Mouse (Mus musculus) midbrain, embryonic 14.5 days (tissue): ENCODE measurements at regions not wholly inside any gene's neighbourhood (a gene's known extent, or its start where the extent isn't known, plus 50 kb on each side); places are given as distances from the start of the nearest gene placed in this dataset.

ENCODE experiments used
- ATAC-seq: fragments of 200-750 bp; cut with Nextera tagmentation; 2 replicates; pipeline ENCODE4 v1.8.0; 2017; ENCODE audit warnings: moderate number of reproducible peaks, moderate library complexity; ENCODE audit not compliant: low FRiP score, low TSS enrichment
- DNase-seq: peaks from one replicate; pipeline ENCODE4 v3.0.0-alpha.2; 2015
- H3K27ac ChIP-seq: fragments of 300-500 bp; sonication (generic); replicated peaks from 2 replicates; pipeline ENCODE4 v1.5.1; 2014; ENCODE audit warnings: mild to moderate bottlenecking, low read depth, low read length, moderate library complexity
- H3K27me3 ChIP-seq: fragments of 300-500 bp; sonication (generic); 2 replicates; pipeline ENCODE4 v1.6.1; 2014; ENCODE audit warnings: low read length, control low read depth, mixed read lengths; ENCODE audit not compliant: control insufficient read depth, insufficient read depth
- H3K36me3 ChIP-seq: fragments of 300-500 bp; sonication (generic); 2 replicates; pipeline ENCODE4 v1.6.1; 2014; ENCODE audit warnings: low read length, control low read depth; ENCODE audit not compliant: control insufficient read depth, insufficient read depth
- H3K4me1 ChIP-seq: fragments of 300-500 bp; sonication (generic); 2 replicates; pipeline ENCODE4 v1.6.1; 2014; ENCODE audit warnings: mild to moderate bottlenecking, antibody characterized with exemption, low read length, control low read depth; ENCODE audit not compliant: control insufficient read depth, insufficient read depth
- H3K4me2 ChIP-seq: fragments of 300-500 bp; sonication (generic); 2 replicates; pipeline ENCODE4 v1.6.1; 2014; ENCODE audit warnings: mild to moderate bottlenecking, low read length, moderate library complexity
- H3K4me3 ChIP-seq: fragments of 300-500 bp; sonication (generic); replicated peaks from 2 replicates; pipeline ENCODE4 v1.5.1; 2014; ENCODE audit warnings: low read depth, low read length
- H3K9ac ChIP-seq: fragments of 300-500 bp; sonication (generic); replicated peaks from 2 replicates; pipeline ENCODE4 v1.6.1; 2014; ENCODE audit warnings: mild to moderate bottlenecking, low read length, moderate library complexity
- H3K9me3 ChIP-seq: fragments of 300-500 bp; sonication (generic); 2 replicates; pipeline ENCODE4 v1.6.1; 2016; ENCODE audit warnings: low read length, control low read depth, mixed read lengths; ENCODE audit not compliant: control insufficient read depth
- WGBS: fragments of 180-500 bp; shearing (Covaris S2); extraction: QIAGEN DNeasy Blood & Tissue Kit; methylation state at CpG from one replicate; pipeline ENCODE4 v1.1.7; 2014; 5-methylcytosine and 5-hydroxymethylcytosine counted together

DNA sequence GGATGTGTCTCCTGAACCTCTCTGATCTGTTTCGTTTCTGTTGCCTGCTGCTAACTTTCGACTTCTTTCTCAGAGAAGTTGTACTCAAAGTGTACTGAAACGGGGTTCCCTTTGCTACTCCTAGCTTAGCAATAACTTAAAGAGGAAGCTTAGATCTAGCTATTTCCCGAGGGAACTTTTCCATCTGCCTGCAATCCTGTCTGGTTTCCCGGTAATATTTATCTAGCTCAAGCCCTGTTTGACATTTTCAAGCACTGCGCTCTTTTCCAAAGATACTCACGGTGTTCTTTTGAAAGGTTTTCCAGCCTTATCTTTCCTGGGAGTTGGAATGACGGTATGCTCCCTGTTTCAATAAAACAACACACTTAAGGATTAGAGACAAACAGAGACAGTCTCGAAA lies 122.1 kb downstream of the Alg10b start:
- WGBS: 39% methylated on average over 9 of the region's 9 CpGs
- H3K27ac ChIP-seq: peak overlapping the region; percentile 55

DNA sequence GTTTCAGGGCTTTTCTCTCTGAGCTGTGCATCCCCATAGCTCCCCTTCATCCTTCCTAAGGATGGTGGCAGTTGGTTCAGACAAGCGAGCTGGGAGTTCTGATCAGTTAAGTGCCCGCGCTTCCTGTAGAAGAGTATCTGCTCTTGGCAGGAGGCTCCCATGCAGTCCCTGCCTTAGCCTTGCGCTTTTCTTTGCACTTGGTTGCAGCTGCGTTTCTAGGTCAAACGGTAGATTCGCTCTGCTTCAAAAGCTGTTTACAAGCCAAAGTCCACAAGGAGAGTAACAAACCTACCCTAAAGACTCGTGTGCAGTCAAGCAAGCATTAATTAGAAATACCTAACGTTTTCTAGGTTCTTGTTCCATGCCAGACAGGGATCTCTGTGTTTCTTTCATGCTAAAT lies 122.6 kb downstream of the Alg10b start:
- ATAC-seq: no peak
- peak; percentile 43 for DNase-seq
- Histone ChIP-seq H3K9ac (no peak overlapping the region), H3K27ac (peak overlapping the region; percentile 55), H3K4me2 (no peak overlapping the region), H3K27me3 (no peaks in the 10 kb centered on the region), H3K36me3 (no peaks in the 10 kb centered on the region), H3K4me3 (no peak overlapping the region), H3K9me3 (peaks cover 3% of the 10 kb centered on the region; the same call in 1 of the 2 replicates), H3K4me1 (peaks cover 14% of the 10 kb centered on the region)
- WGBS: 65% methylated on average over 9 of the region's 9 CpGs

More for the DNA sequence above, 122.1 kb downstream of the Alg10b start:
- DNase-seq (peak; percentile 55), ATAC-seq (no peak)
- Histone ChIP-seq H3K27me3 (no peaks in the 10 kb centered on the region), H3K4me1 (peaks cover 14% of the 10 kb centered on the region), H3K9me3 (peaks cover 3% of the 10 kb centered on the region; the same call in 1 of the 2 replicates), H3K9ac (no peak overlapping the region), H3K36me3 (no peaks in the 10 kb centered on the region), H3K4me3 (no peak overlapping the region), H3K4me2 (no peak overlapping the region)

DNA sequence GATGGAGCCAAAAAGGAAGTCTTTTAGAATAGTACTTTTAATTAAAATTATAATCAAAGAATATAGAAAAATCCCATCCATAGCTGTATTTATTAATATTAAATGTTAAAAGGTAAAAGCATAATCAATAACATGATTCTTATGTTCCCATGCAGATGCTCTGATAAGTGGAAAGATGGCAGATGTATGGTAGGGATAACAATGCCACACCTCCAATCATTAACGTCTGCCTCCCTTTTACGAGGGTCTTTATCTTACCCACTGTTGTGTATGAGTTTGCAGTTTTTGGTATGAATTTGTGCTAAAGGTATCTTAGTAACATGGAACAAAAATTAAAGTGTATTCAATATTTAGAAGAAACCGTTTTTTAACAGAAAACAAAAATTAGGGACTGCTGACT lies 127.8 kb downstream of the Alg10b start:
- H3K4me2 ChIP-seq: no peak overlapping the region
- H3K4me3 ChIP-seq: no peak overlapping the region
- peaks cover under 1% of the 10 kb centered on the region; the same call in 1 of the 2 replicates for H3K4me1 ChIP-seq
- H3K27ac ChIP-seq: no peak overlapping the region
- no peaks in the 10 kb centered on the region for H3K36me3 ChIP-seq
- peaks cover 3% of the 10 kb centered on the region; the same call in 1 of the 2 replicates for H3K9me3 ChIP-seq
- ATAC-seq (no peak), DNase-seq (no peak)
- no peak overlapping the region for H3K9ac ChIP-seq
- H3K27me3 ChIP-seq: no peaks in the 10 kb centered on the region
- WGBS: 89% methylated on average over 3 of the region's 3 CpGs

DNA sequence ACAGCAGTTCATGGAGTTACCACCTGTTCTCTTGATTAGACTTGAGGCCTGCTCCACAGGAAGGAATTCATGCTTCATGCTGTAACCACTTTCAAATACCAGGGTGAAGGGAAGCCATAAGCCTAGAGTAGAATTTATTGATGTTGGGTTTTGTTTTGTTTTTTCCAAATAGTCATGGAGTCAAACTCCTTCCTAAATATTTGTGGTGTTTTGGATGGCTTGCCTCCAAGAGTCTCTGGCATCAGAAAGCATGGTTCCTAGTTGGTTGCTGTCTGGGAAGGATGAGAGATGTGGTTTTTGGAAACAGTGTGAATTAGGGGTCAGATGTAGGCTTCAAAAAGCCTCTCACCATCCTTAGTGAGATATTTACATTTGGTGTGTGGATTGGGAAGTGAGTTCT lies 141.5 kb downstream of the Alg10b start:
- Histone ChIP-seq H3K4me2 (no peak overlapping the region), H3K27me3 (no peaks in the 10 kb centered on the region), H3K4me1 (no peaks in the 10 kb centered on the region), H3K4me3 (no peak overlapping the region), H3K9ac (no peak overlapping the region), H3K27ac (no peak overlapping the region), H3K9me3 (peaks cover 5% of the 10 kb centered on the region; the same call in 1 of the 2 replicates), H3K36me3 (no peaks in the 10 kb centered on the region)
- DNase-seq (no peak), ATAC-seq (no peak)

DNA sequence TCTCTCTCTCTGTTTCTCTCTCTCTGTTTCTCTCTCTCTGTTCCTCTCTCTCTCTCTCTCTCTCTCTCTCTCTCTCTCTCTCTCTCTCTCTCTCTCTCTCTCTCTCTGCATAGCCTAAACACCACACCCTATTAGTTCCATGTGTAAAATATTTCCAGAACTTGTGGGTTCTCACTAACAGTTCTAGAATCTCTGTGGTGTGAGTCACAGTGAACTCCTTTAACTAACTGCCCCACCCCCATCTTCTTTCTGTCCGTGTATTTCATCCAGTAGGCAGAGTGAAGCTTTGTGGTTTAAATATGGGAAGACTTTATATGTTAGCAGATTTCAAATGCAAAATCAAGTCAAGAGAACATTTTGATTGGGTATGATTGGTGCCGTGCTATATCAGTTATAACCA lies 153.8 kb downstream of the Alg10b start:
- Histone ChIP-seq H3K9ac (no peak overlapping the region), H3K4me3 (no peak overlapping the region), H3K4me1 (no peaks in the 10 kb centered on the region), H3K27ac (no peak overlapping the region), H3K27me3 (no peaks in the 10 kb centered on the region), H3K9me3 (no peaks in the 10 kb centered on the region), H3K36me3 (no peaks in the 10 kb centered on the region), H3K4me2 (no peak overlapping the region)
- DNase-seq (no peak), ATAC-seq (no peak)
- WGBS: 90% methylated on average over 2 of the region's 2 CpGs

DNA sequence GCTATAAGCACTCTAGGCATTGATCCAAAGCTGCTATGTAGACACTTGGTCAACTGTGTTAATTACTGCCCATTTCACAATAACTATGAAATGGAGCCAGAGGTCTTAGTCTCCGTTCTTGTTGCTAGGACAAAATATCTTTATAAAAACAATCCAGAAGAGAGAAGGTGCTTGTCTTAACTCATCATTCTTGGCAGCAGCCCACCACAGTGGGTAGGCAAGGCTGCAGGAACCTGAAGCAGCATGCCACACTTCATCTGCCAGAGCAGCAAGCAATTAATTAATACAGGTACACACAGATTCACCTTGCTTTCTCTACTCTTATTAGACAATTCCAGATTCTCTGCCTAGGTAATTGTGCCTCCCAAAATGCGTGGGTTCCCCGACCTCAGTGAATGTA lies 172.8 kb downstream of the Alg10b start:
- Histone ChIP-seq H3K9ac (no peak overlapping the region), H3K4me2 (no peak overlapping the region), H3K36me3 (no peaks in the 10 kb centered on the region), H3K27ac (no peak overlapping the region), H3K4me3 (no peak overlapping the region), H3K9me3 (no peaks in the 10 kb centered on the region), H3K4me1 (peaks cover 5% of the 10 kb centered on the region; the same call in 1 of the 2 replicates), H3K27me3 (no peaks in the 10 kb centered on the region)
- DNase-seq (no peak), ATAC-seq (no peak)
- 86% methylated on average over 3 of the region's 3 CpGs for WGBS

DNA sequence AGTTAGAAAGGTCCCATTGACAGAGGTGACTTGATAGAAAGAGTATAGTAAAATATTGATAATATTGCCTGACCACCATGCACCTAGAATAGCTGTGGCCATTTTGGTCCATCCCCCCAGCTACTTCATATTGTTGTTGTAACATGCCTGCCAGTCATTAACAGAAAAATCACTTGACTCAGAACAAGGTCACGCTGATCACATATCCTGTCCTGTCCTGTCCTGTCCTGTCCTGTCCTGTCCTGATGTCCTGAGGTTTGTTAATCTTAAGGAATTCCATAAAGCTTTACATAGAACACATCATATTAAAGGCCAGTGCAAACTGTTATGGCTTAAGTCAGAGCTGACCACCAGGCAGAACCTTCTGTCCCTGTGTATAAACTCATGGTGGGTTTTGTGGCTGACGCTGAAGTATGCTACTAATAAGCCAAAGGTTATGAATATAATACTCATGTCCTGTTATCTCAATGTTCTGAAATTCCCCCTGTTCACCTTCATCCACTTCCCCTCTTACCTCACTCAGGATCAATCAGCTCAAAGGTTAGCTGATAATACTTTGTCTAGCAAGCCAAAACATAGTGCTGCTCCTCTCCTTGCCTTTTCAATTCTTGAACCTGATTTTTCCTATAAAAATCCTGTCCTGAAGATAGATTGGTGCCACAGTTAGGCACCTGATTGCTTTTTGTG lies 173.7 kb downstream of the Alg10b start:
- Histone ChIP-seq H3K4me3 (no peak overlapping the region), H3K27me3 (no peaks in the 10 kb centered on the region), H3K9ac (no peak overlapping the region), H3K9me3 (no peaks in the 10 kb centered on the region), H3K27ac (no peak overlapping the region), H3K4me2 (no peak overlapping the region), H3K36me3 (no peaks in the 10 kb centered on the region), H3K4me1 (peaks cover 5% of the 10 kb centered on the region; the same call in 1 of the 2 replicates)
- DNase-seq (no peak), ATAC-seq (no peak)
- 96% methylated on average over 2 of the region's 2 CpGs for WGBS

- Histone ChIP-seq H3K9me3 (no peaks in the 10 kb centered on the region), H3K27me3 (no peaks in the 10 kb centered on the region), H3K27ac (no peak overlapping the region), H3K4me3 (no peak overlapping the region), H3K4me1 (peaks cover 5% of the 10 kb centered on the region; the same call in 1 of the 2 replicates), H3K36me3 (no peaks in the 10 kb centered on the region), H3K4me2 (no peak overlapping the region), H3K9ac (no peak overlapping the region)
- ATAC-seq: no peak
- peak; percentile 68 for DNase-seq
- WGBS: 7% methylated on average over 5 of the region's 5 CpGs
These were observed 176.5 kb downstream of the Alg10b start for GRCm38 (mm10) chr15:90400326-90401280.
